Mouse (Mus musculus) heart, adult 2 months (tissue): ENCODE results near the gene Srrm3. TPM values are rescaled to one million over a fixed set of nuclear protein-coding genes. Genes with fewer than 3 reads are reported as not detected.
A peak's percentile ranks its signal among the peaks of the same experiment; 100 is the strongest.

ENCODE experiments used
- DNase-seq, 2 experiments: peaks; one replicate each; pipeline ENCODE4 v3.0.0; 2021
- H3K27ac ChIP-seq: fragments of 200-600 bp; 2 replicates; pipeline ENCODE4 v1.8.1; 2022
- H3K27me3 ChIP-seq: fragments of 200-500 bp; 2 replicates; pipeline ENCODE4 v1.6.1; 2012; ENCODE audit warnings: mild to moderate bottlenecking, low read length, inconsistent platforms, mixed read lengths; ENCODE audit not compliant: control insufficient read depth, insufficient read depth
- H3K36me3 ChIP-seq: fragments of 200-500 bp; 2 replicates; pipeline ENCODE4 v1.6.1; 2012; ENCODE audit warnings: low read length, inconsistent platforms; ENCODE audit not compliant: control insufficient read depth, insufficient read depth
- H3K4me1 ChIP-seq: fragments of 200-500 bp; 2 replicates; pipeline ENCODE4 v1.6.1; 2011; ENCODE audit warnings: low read length; ENCODE audit not compliant: control insufficient read depth, insufficient read depth
- H3K4me3 ChIP-seq: fragments of 200-600 bp; 2 replicates; pipeline ENCODE4 v1.8.1; 2022
- H3K79me2 ChIP-seq: fragments of 200-500 bp; replicated peaks from 2 replicates; pipeline ENCODE4 v1.6.1; 2012; ENCODE audit warnings: mild to moderate bottlenecking, inconsistent platforms, low read length, moderate library complexity, mixed read lengths; ENCODE audit not compliant: control insufficient read depth, insufficient read depth
- H3K9ac ChIP-seq: fragments of 200-500 bp; 2 replicates; pipeline ENCODE4 v1.6.1; 2012; ENCODE audit warnings: low read depth, mild to moderate bottlenecking, control low read depth, inconsistent platforms, low read length, mixed read lengths
- CTCF ChIP-seq: fragments of 200-600 bp; IDR thresholded peaks from 2 replicates; pipeline ENCODE4 v1.8.1; 2022; ENCODE audit warnings: antibody characterized with exemption, mild to moderate bottlenecking, moderate library complexity
- EP300 ChIP-seq: fragments of 200-500 bp; IDR thresholded peaks from 2 replicates; pipeline ENCODE4 v1.6.1; 2011; ENCODE audit warnings: low read depth, low read length, control low read depth; ENCODE audit not compliant: insufficient read depth
- POLR2A ChIP-seq: fragments of 200-500 bp; IDR thresholded peaks from 2 replicates; pipeline ENCODE4 v1.6.1; 2011; ENCODE audit warnings: mild to moderate bottlenecking, low read depth, low read length, control low read depth; ENCODE audit not compliant: insufficient read depth
- WGBS: fragments of 180-500 bp; shearing (Covaris S2); methylation state at CpG from one replicate; pipeline ENCODE4 v1.1.7; 2018; 5-methylcytosine and 5-hydroxymethylcytosine counted together
- intact Hi-C: fragments of 180-260 bp; cut with DNase I; formaldehyde crosslinking; loops from one replicate; pipeline ENCODE4 v1.15.1; 2025
- polyA plus RNA-seq: library from polyadenylated mRNA; depleted of rRNA; stranded (reverse); fragments of >200 nt; gene quantifications from 2 replicates; pipeline ENCODE4 v1.2.3, GENCODE M21; 2012
- total RNA-seq, 2 experiments: library from RNA; stranded (reverse); gene quantifications; 2 replicates each; pipeline ENCODE4 v1.2.3; 2021

Srrm3 gene
- total and polyA plus RNA-seq, 3 experiments = not detected

DNA sequence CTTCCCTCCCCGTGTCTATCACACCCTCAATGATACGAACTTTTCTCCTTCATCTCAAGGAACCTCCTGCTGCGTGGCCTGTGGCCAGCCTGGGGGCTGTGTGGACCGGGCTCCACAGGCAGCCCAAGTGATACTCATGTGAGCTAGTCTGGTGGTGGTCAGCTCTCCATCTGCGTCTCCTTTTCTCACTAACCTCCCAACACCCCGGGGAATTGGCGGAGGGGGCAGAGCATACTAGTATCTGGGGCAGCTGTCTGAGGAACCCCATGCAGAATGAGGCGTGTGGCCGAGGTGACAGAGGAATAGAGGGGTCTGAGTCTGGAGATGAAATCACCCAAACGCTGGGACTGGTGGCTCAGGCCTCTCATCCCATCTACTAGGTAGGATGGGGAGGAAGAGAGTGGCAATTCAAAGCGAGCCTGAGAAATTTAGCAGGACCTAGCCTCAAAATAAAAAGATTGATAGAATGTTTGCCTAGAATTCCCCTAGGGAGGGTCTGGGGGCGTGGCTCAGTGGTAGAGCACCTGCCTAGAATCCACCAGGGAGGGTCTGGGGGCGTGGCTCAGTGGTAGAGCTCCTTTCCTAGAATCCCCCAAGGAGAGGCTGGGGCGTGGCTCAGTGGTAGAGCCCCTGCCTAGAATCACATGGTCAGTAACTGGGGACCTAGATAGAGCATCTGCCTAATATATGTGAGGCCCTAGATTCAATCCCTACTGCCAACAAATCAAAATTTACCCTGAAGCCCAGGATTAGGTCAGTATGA is 63.2 kb downstream of the Srrm3 start:
- no peak for TF ChIP-seq EP300
- no peak for TF ChIP-seq POLR2A
- Histone ChIP-seq H3K4me1 (no peaks in the 10 kb centered on the region), H3K4me3 (no peak overlapping the region), H3K79me2 (no peaks in the 10 kb centered on the region), H3K27ac (no peak overlapping the region), H3K9ac (no peak overlapping the region), H3K27me3 (peaks cover 14% of the 10 kb centered on the region), H3K36me3 (no peaks in the 10 kb centered on the region)
- intact Hi-C loops = no loop called here
- no peak for DNase-seq
- 71% methylated on average over 14 of the region's 14 CpGs for WGBS

GRCm38 (mm10) chr5:135870505-135870904 is 63.8 kb downstream of the Srrm3 start:
- TF ChIP-seq POLR2A (no peak), EP300 (no peak), CTCF (no peak)

DNA sequence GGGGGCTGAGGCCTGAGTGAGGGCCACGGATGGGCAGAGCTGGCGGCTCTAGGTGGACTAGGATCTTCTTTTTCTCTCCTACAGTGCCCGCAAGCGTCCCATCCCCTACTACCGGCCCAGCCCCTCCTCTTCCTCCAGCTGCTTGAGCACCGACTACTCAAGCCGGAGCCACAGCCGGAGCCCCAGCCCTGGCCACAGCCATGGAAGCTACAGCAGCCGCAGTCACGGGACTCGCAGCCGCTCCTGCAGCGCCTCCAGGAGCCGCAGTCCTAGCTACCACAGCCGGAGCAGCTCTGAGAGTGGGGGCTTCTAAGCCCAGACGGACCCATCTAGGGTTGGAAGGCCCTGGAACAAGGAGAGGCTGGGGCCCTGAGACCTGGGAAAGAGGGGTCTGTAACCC is 66.3 kb downstream of the Srrm3 start:
- H3K4me3 ChIP-seq = no peak overlapping the region
- 25% methylated on average over 16 of the region's 16 CpGs for WGBS
- H3K9ac ChIP-seq = no peak overlapping the region
- intact Hi-C loops = no loop called here
- H3K27ac ChIP-seq = no peak overlapping the region
- H3K4me1 ChIP-seq = no peaks in the 10 kb centered on the region
- no peak for DNase-seq
- no peaks in the 10 kb centered on the region for H3K36me3 ChIP-seq
- H3K79me2 ChIP-seq = no peaks in the 10 kb centered on the region
- peaks cover 9% of the 10 kb centered on the region for H3K27me3 ChIP-seq
- no peak for TF ChIP-seq CTCF

More at GRCm38 (mm10) chr5:135870505-135870904, 63.8 kb downstream of the Srrm3 start:
- Histone ChIP-seq H3K9ac (no peak overlapping the region), H3K27ac (no peak overlapping the region), H3K36me3 (no peaks in the 10 kb centered on the region), H3K27me3 (peaks cover 14% of the 10 kb centered on the region), H3K4me3 (no peak overlapping the region), H3K79me2 (no peaks in the 10 kb centered on the region), H3K4me1 (no peaks in the 10 kb centered on the region)
- WGBS = 79% methylated on average over 5 of the region's 5 CpGs
- DNase-seq = no peak
- intact Hi-C loops = no loop called here

DNA sequence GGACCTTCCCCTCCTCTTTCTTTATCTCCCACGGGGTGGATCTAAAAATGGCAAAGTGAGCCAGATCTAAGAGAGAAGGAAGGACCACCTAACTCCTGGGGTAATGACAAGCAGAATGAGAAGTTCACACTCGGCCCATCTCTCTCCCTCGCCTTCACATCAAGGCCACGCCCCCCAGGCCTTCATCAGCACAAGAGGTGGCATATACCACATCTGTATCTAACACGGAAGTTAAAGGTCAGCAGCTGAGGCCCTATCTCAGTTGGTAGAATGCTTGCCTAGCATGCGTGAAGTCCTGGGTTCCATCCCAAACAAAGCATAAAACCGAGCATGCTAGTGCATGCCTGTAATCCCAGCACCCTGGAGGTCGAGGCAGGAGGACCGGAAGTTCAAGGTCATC is 67.1 kb downstream of the Srrm3 start:
- WGBS = 65% methylated on average over 9 of the region's 9 CpGs
- no peak overlapping the region for H3K27ac ChIP-seq
- H3K4me1 ChIP-seq = peaks cover 4% of the 10 kb centered on the region
- no peak overlapping the region for H3K9ac ChIP-seq
- no peak for DNase-seq
- H3K4me3 ChIP-seq = no peak overlapping the region
- intact Hi-C loops = no loop called here
- TF ChIP-seq EP300 = no peak
- TF ChIP-seq POLR2A = no peak
- TF ChIP-seq CTCF = no peak
- H3K27me3 ChIP-seq = peaks cover 2% of the 10 kb centered on the region; the same call in 1 of the 2 replicates
- no peaks in the 10 kb centered on the region for H3K36me3 ChIP-seq
- H3K79me2 ChIP-seq = no peaks in the 10 kb centered on the region

DNA sequence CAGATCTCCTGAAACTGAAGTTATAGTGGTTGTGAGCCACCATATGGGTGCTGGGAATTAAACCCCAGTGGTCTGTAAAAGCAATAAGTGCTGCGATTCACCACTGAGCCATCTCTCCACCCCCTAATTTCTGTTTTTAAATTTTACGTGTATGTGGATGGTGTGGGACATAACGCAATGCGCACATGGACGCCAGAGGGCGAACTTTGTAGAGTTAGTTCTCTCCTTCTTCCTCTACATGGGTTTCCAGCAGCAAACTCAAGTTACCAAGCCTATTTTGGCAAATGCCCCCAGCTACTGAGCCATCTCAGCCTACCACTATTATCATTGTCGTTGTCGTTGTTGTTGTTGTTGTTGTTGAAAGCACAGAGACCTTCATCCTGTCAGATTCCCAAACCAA is 70.5 kb downstream of the Srrm3 start:
- Histone ChIP-seq H3K27me3 (no peaks in the 10 kb centered on the region), H3K9ac (peak overlapping the region; percentile 20; the same call in 1 of the 2 replicates), H3K79me2 (no peaks in the 10 kb centered on the region), H3K4me1 (peaks cover 10% of the 10 kb centered on the region), H3K27ac (peak overlapping the region; percentile 97), H3K36me3 (no peaks in the 10 kb centered on the region), H3K4me3 (peak overlapping the region; percentile 42)
- DNase-seq = peak; percentile 74 to 81
- intact Hi-C loops = loop anchor here (2.0 to 5.0 kb wide), 2 partner anchors 26 to 185 kb away; no protein-coding TSS in a partner anchor
- WGBS = 4% methylated on average over 8 of the region's 8 CpGs
- TF ChIP-seq CTCF = peak; percentile 73
- TF ChIP-seq EP300 = peak; percentile 41; the same call in 1 of the 2 replicates
- no peak for TF ChIP-seq POLR2A

- Histone ChIP-seq H3K4me1 (peaks cover 10% of the 10 kb centered on the region), H3K36me3 (no peaks in the 10 kb centered on the region), H3K79me2 (no peaks in the 10 kb centered on the region), H3K4me3 (peak overlapping the region; percentile 42), H3K27ac (peak overlapping the region; percentile 97), H3K27me3 (no peaks in the 10 kb centered on the region), H3K9ac (peak overlapping the region; percentile 53)
- 0 out of 2 replicates have a peak, but pooled peaks have one; percentile 9 for TF ChIP-seq EP300
- TF ChIP-seq POLR2A = peak; percentile 47; the same call in 1 of the 2 replicates
- TF ChIP-seq CTCF = peak; percentile 75
- peak; percentile 76 to 81 for DNase-seq
- under 1% methylated on average over 16 of the region's 16 CpGs for WGBS
- intact Hi-C loops = loop anchor here (2.0 to 5.0 kb wide), 2 partner anchors 25 to 184 kb away; no protein-coding TSS in a partner anchor
These were observed 71.1 kb downstream of the Srrm3 start for GRCm38 (mm10) chr5:135877831-135878231.
